Mouse (Mus musculus): ENCODE results near the gene Utrn.

DNA sequence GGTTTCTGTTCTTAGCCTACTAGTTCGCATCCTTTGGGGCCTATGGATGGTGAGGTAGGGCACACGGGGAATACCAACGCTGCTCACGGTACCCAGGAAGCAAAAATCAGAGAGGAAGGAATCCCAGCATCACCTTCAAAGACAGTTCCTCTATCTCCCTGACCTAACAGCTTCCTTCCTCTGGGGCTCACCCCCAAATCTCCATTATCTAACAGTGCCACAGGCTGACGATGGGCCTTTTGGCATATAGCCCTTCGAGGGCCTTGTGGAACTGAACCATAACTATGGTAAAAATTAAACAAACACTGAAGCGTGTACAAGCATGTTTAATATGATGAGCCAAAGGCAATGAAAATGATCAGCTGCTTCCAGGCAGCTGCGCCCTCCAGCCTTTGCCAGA, 37.0 kb downstream of the Utrn start:
- TF ChIP-seq CTCF (IDR thresholded peaks at IDR 0.05) (no peak), EP300 (IDR thresholded peaks at IDR 0.05; ENCODE audit: insufficient read depth, low read depth, low read length) (no peak), POLR2A (IDR thresholded peaks at IDR 0.05; ENCODE audit: insufficient read depth, low read depth, low read length) (no peak)
